Mouse (Mus musculus): ENCODE measurements around the gene Dmwd.

DNA sequence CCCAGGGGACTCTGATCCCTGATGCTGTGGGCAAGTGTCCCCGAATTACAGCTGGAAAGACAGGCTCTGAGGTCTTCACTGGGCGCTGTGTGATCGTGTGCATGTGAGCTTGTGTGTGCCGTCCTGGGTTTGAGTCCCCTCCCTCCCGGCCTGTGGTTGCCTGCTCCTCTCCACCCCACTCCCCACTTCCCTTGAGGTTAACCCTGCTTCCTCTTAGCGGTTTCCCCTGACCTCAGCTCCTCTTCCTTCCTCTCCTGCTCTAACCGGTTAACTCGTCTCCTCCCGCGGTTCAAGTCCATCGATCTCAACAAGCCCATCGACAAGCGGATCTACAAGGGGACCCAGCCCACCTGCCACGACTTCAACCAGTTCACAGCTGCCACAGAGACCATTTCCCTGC is 1.7 kb downstream of the Dmwd start:
- TF ChIP-seq CTCF (IDR thresholded peaks at IDR 0.05; ENCODE audit: extremely low read depth, insufficient read length, insufficient replicate concordance, low read depth, low read length), result no peak
- no peak for TF ChIP-seq POLR2A (IDR thresholded peaks at IDR 0.05; ENCODE audit: low read depth, low read length)

Data from small intestine, adult 2 months (tissue).